Mouse (Mus musculus) liver, embryonic 11.5 days (tissue): ENCODE data around the gene Uso1. TPM values are rescaled to one million over a fixed set of nuclear protein-coding genes. Genes with fewer than 3 reads are reported as not detected.

ENCODE experiments used
- ATAC-seq: fragments of 200-750 bp; cut with Nextera tagmentation; replicated peaks from 2 replicates; pipeline ENCODE4 v1.8.0; 2017; ENCODE audit warnings: moderate number of reproducible peaks, mild to moderate bottlenecking, moderate TSS enrichment, moderate library complexity; ENCODE audit not compliant: low FRiP score
- DNase-seq: peaks from one replicate; pipeline ENCODE4 v3.0.0-alpha.2; 2017; ENCODE audit warnings: low spot score
- H3K27ac ChIP-seq: fragments of 300-500 bp; sonication (generic); 2 replicates; pipeline ENCODE4 v1.5.1; 2014; ENCODE audit warnings: mild to moderate bottlenecking, low read depth, low read length, control low read depth
- H3K27me3 ChIP-seq: fragments of 300-500 bp; sonication (generic); replicated peaks from 2 replicates; pipeline ENCODE4 v1.6.1; 2014; ENCODE audit warnings: low read length, mixed read lengths; ENCODE audit not compliant: control insufficient read depth, insufficient read depth
- H3K36me3 ChIP-seq: fragments of 300-500 bp; sonication (generic); 2 replicates; pipeline ENCODE4 v1.6.1; 2014; ENCODE audit warnings: mild to moderate bottlenecking, low read length, moderate library complexity, mixed read lengths; ENCODE audit not compliant: control insufficient read depth, insufficient read depth
- H3K4me1 ChIP-seq: fragments of 300-500 bp; sonication (generic); replicated peaks from 2 replicates; pipeline ENCODE4 v1.6.1; 2014; ENCODE audit warnings: low read length, mixed read lengths; ENCODE audit not compliant: control insufficient read depth, insufficient read depth
- H3K4me2 ChIP-seq: fragments of 300-500 bp; sonication (generic); 2 replicates; pipeline ENCODE4 v1.6.1; 2014; ENCODE audit warnings: mild to moderate bottlenecking, control low read depth, moderate library complexity
- H3K4me3 ChIP-seq: fragments of 300-500 bp; sonication (generic); 2 replicates; pipeline ENCODE4 v1.5.1; 2014; ENCODE audit warnings: low read depth, low read length, control low read depth
- H3K9ac ChIP-seq: fragments of 300-500 bp; sonication (generic); 2 replicates; pipeline ENCODE4 v1.6.1; 2014; ENCODE audit warnings: low read depth, low read length, control low read depth
- H3K9me3 ChIP-seq: fragments of 300-500 bp; sonication (generic); 2 replicates; pipeline ENCODE4 v1.6.1; 2016; ENCODE audit warnings: low read length, inconsistent platforms, mixed read lengths; ENCODE audit not compliant: control insufficient read depth
- WGBS: fragments of 180-500 bp; shearing (Covaris S2); extraction: QIAGEN DNeasy Blood & Tissue Kit; methylation state at CpG from one replicate; pipeline ENCODE4 v1.1.7; 2014; 5-methylcytosine and 5-hydroxymethylcytosine counted together
- polyA plus RNA-seq: library from polyadenylated mRNA; unstranded; fragments of >200 nt; fragmentation: Nextera tagmentation; extraction: Ambion mirVana; gene quantifications from 2 replicates; pipeline ENCODE4 v1.2.1, GENCODE M21; 2014

Uso1 gene
- polyA plus RNA-seq, 1 experiment from 2014 or later = 26.9 TPM

DNA sequence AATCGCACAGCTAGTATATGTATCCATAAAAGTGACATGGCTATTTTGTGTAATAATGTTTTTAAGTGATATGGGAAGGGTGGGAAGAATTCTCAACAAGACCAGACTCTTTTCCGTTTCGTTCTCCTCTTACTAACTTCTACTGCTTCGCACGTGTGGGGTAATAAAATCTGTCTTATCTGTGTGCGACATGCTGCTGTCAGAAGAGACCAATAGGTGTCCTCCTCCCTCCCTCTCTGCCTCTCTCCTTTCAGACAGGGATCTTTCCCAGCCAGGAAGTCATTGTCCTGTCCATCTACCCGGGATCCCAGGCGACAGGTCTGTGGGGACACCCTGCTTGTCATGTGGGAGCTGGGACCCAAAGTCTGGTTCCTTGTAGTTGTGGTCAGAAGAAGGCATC, 72.5 kb downstream of the Uso1 start:
- no peak overlapping the region for H3K4me2 ChIP-seq
- no peak overlapping the region for H3K9ac ChIP-seq
- H3K4me3 ChIP-seq = no peak overlapping the region
- DNase-seq = no peak
- no peaks in the 10 kb centered on the region for H3K27me3 ChIP-seq
- H3K4me1 ChIP-seq = no peaks in the 10 kb centered on the region
- H3K9me3 ChIP-seq = no peaks in the 10 kb centered on the region
- ATAC-seq = no peak
- no peaks in the 10 kb centered on the region; the same call in 1 of the 2 replicates for H3K36me3 ChIP-seq
- H3K27ac ChIP-seq = no peak overlapping the region
- WGBS = 66% methylated on average over 8 of the region's 8 CpGs

DNA sequence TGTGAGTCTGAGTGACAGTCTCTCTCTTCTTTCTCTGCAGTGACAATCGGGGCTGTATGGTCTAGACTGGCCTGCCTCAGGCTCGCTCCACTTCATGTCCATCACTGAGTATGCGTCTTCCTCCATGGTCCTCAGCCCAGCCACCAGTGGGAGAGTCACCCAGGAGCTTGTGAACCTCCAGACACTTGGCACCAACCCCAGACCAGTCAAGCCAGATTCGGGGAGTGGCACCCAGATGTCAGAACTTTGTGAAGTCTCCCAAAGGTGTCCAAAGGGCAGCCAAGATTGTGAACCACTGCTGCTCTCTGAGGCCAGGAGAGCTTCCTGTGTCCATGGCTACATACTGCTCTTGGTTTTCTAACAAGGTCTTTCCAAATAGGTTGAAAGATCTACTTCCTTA, 74.5 kb downstream of the Uso1 start:
- Histone ChIP-seq H3K27ac (no peak overlapping the region), H3K4me2 (no peak overlapping the region), H3K4me1 (no peaks in the 10 kb centered on the region), H3K9me3 (no peaks in the 10 kb centered on the region), H3K9ac (no peak overlapping the region), H3K36me3 (no peaks in the 10 kb centered on the region), H3K4me3 (no peak overlapping the region), H3K27me3 (no peaks in the 10 kb centered on the region)
- no peak for ATAC-seq
- DNase-seq = no peak
- 82% methylated on average over 4 of the region's 4 CpGs for WGBS

DNA sequence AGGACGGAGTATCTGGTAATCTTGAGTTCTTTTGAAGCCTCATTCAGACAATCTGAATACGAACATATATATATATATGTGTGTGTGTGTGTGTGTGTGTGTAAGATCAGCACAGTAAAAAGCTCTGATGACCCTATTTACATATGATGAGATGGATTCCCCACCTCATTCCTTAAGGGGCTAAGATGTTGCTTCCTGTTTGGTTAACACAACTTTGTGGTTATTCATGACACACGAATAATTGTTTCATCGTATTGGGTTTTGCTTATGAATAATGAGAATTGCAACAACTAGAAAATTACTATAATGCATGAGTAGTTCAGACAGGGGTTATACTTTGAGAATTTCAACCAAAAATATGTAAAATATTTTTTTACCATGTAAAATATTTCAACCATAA, 77.6 kb downstream of the Uso1 start, which contains the start of gene U90926:
U90926 (minus strand) TSS at position 101 of the 400 bp plus-strand sequence.
- H3K36me3 ChIP-seq = no peaks in the 10 kb centered on the region
- no peak for ATAC-seq
- no peaks in the 10 kb centered on the region for H3K9me3 ChIP-seq
- WGBS = 83% methylated on average over 4 of the region's 4 CpGs
- no peak within 1 kb of the TSS for H3K4me3 ChIP-seq
- no peaks in the 10 kb centered on the region for H3K4me1 ChIP-seq
- H3K27me3 ChIP-seq = no peaks in the 10 kb centered on the region; the same call in 1 of the 2 replicates
- no peak for DNase-seq
- no peak within 1 kb of the TSS for H3K4me2 ChIP-seq
- no peak within 1 kb of the TSS for H3K9ac ChIP-seq
- H3K27ac ChIP-seq = no peak within 1 kb of the TSS

DNA sequence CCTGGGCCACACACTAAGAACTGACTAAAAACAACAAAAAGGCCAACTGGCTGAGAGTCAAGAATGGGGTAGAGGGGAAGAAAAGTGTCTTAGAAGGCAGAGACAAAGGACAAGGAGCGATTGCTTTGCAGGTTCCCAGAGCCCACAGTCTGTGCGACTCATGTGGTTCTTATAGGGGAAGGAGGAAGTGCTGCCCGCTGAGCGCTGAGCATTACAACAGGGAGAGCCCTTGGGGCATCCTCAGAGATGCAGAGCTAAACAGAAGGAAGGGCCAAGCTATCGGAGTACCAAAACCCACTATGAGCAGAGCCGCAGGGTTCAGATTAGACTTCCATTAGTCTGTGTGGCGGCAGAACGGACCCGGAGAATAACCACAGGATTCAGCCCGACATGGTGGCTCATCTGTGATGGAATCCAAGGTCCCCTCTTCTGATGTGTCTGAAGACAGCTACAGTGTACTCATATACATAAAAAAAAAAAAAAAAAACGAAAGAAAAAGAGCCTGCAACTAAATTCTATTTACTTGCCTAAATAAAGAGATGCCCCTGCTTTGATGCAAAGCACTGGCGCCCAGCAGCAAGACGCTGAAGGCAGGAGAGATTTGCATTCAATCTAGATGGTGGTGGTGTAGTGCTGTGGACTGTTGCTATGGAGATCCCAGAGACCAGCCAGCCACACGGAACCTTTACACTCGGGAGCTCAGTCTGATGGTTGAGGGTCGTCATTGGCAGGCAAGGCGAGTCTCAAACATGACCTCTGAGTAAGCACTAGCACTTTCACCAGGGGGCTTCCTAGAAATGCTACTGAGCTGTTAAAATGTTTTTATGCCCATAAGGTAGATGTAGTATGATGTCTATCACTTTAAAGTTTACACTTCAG, 81.4 kb downstream of the Uso1 start:
- Histone ChIP-seq H3K27ac (no peak overlapping the region), H3K36me3 (no peaks in the 10 kb centered on the region), H3K9ac (no peak overlapping the region), H3K4me3 (no peak overlapping the region), H3K4me1 (no peaks in the 10 kb centered on the region), H3K9me3 (no peaks in the 10 kb centered on the region), H3K27me3 (no peaks in the 10 kb centered on the region; the same call in 1 of the 2 replicates), H3K4me2 (no peak overlapping the region)
- ATAC-seq = no peak
- WGBS = 49% methylated on average over 17 of the region's 17 CpGs
- DNase-seq = no peak

DNA sequence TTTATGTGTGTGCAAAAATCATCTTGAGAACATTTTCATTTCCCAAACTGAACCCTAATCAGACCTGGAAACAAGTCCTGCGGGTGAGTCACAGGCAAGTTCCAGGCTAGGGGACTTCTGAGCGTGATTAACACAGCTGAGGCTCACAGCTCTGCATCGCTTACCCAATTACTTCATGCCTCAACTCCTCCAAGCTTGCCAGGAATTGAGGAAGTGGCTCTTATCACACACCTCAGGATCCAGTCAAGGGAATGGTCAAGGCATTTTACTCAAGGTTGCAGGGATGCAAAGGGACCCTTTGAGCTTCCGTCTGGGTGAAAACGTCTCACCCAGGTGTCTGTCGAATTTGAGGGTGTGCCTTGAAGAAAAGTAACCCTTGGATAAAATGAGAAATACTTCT, 82.1 kb downstream of the Uso1 start:
- DNase-seq = no peak
- WGBS = 44% methylated on average over 6 of the region's 6 CpGs
- no peak overlapping the region for H3K27ac ChIP-seq
- no peak overlapping the region for H3K4me2 ChIP-seq
- no peaks in the 10 kb centered on the region; the same call in 1 of the 2 replicates for H3K27me3 ChIP-seq
- no peaks in the 10 kb centered on the region for H3K36me3 ChIP-seq
- H3K9ac ChIP-seq = no peak overlapping the region
- no peak for ATAC-seq
- no peak overlapping the region for H3K4me3 ChIP-seq
- H3K4me1 ChIP-seq = no peaks in the 10 kb centered on the region
- no peaks in the 10 kb centered on the region for H3K9me3 ChIP-seq

DNA sequence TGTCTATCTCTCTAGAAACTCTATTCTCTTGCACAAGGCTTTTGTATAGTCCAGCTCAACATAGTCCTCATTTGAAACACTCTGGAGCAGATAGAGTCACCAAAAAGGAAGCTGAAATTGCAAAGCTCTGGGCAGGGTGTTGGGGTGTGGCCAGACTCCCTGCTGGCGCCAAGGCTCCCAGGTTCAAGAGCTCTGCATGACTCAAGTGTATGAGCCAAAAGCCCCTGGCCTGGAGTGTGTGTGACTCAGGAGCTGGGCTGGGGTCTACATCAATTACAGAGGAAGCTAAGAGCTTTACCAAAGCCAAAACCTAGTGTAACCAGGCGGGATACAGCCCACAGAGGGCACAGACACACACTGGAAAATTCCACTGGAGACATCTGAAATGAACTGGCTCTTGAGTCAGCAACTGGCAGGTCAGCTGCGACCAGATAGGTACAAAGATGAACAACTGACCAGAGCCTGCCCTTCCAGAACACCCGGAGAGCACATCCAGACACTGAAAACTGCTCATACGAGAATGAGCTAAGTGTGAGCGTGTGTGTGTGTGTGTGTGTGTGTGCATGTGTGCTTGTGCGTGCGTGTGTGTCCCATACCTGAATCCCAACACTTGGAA, 82.7 kb downstream of the Uso1 start:
- no peaks in the 10 kb centered on the region; the same call in 1 of the 2 replicates for H3K27me3 ChIP-seq
- ATAC-seq = no peak
- no peaks in the 10 kb centered on the region for H3K36me3 ChIP-seq
- no peak overlapping the region for H3K4me2 ChIP-seq
- H3K9ac ChIP-seq = no peak overlapping the region
- WGBS = 82% methylated on average over 8 of the region's 8 CpGs
- H3K27ac ChIP-seq = no peak overlapping the region
- no peak for DNase-seq
- H3K4me1 ChIP-seq = no peaks in the 10 kb centered on the region
- no peak overlapping the region for H3K4me3 ChIP-seq
- no peaks in the 10 kb centered on the region for H3K9me3 ChIP-seq

DNA sequence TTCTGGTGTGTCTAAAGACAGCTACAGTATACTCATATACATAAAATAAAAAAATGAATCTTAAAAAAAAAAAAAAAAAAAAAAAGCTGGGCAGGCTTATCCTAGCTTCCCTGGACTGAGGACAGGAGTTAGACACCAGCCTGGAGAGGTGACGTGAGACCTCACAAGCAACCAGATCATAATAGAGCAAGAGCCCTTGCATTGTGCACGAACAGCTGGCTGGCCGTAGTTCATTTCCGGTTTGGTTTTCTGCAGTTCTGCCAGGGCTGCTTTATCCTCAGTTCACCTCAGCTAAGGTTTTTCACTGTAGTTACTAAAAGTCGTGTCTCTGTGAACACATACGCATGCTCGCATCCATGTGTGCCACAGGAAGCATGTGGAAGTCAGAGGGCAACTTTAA, 90.0 kb downstream of the Uso1 start:
- DNase-seq (no peak), ATAC-seq (no peak)
- H3K27ac ChIP-seq = no peak overlapping the region
- H3K36me3 ChIP-seq = no peaks in the 10 kb centered on the region
- no peak overlapping the region for H3K4me3 ChIP-seq
- H3K4me2 ChIP-seq = no peak overlapping the region
- 83% methylated on average over 7 of the region's 7 CpGs for WGBS
- H3K4me1 ChIP-seq = no peaks in the 10 kb centered on the region
- H3K9ac ChIP-seq = no peak overlapping the region
- H3K27me3 ChIP-seq = peaks cover 3% of the 10 kb centered on the region; the same call in 1 of the 2 replicates
- no peaks in the 10 kb centered on the region for H3K9me3 ChIP-seq

DNA sequence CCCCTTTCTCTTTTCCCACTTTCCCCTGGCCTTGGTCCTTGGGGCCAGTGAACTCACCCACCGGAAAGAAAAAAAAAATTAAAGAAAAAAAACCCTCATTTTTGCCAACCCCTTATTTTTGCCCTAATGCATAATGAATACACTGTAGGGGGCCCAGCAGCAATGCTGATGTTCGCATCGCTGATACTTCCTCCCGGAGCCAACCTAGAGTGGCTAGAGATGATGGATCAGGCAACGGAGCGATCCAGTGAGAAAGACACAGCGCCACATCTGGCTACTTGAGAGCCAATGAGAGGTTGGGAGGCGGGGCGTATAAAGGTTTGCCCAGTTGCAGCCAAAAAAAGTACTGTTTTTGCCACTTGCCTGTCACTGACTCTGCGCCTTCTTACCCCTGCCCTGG, 91.0 kb downstream of the Uso1 start:
- Histone ChIP-seq H3K4me2 (no peak overlapping the region), H3K27ac (no peak overlapping the region), H3K4me3 (no peak overlapping the region), H3K4me1 (no peaks in the 10 kb centered on the region), H3K36me3 (no peaks in the 10 kb centered on the region), H3K9ac (no peak overlapping the region), H3K27me3 (peaks cover 3% of the 10 kb centered on the region; the same call in 1 of the 2 replicates), H3K9me3 (no peaks in the 10 kb centered on the region)
- WGBS = 20% methylated on average over 10 of the region's 10 CpGs
- ATAC-seq = no peak
- DNase-seq = no peak
